Comparison of ENCODE assay signal across 8 mouse cellular contexts in genomic region chr3:68495096-68495735, GRCm38 (mm10).
DNase-seq lines count a peak whose midpoint lies in the region; ATAC-seq and TF ChIP-seq lines count a peak whose summit lies in the region.

No protein-coding gene starts in this region.

- H3K9ac ChIP-seq in embryonic facial prominence, embryonic 15.5 days = peak overlapping the region; percentile 39
- peak overlapping the region; percentile 70 for H3K9ac ChIP-seq in limb, embryonic 14.5 days (ENCODE audit: low read depth, low read length, severe bottlenecking)
- H3K9ac ChIP-seq in midbrain, embryonic 15.5 days = peak overlapping the region; percentile 61

- TF ChIP-seq POLR2A in kidney, adult 2 months (IDR thresholded peaks at IDR 0.05; ENCODE audit: low read depth, low read length) = no peak
- 0 out of 2 replicates have a peak, but pooled peaks have one; percentile 22 for TF ChIP-seq POLR2A in limb, embryonic 14.5 days (IDR thresholded peaks at IDR 0.05; ENCODE audit: borderline replicate concordance, extremely low read depth, insufficient read depth, insufficient read length)

- H3K9me3 ChIP-seq in embryonic facial prominence, embryonic 15.5 days (replicated peaks) = no peaks in the 10 kb centered on the region
- H3K9me3 ChIP-seq in limb, embryonic 14.5 days (ENCODE audit: control insufficient read depth, low read length) = no peaks in the 10 kb centered on the region
- H3K9me3 ChIP-seq in midbrain, embryonic 15.5 days = no peaks in the 10 kb centered on the region

- peak overlapping the region; percentile 99 for H3K4me2 ChIP-seq in embryonic facial prominence, embryonic 15.5 days (replicated peaks)
- peak overlapping the region; percentile 98 for H3K4me2 ChIP-seq in limb, embryonic 14.5 days (replicated peaks; ENCODE audit: low read depth, low read length, severe bottlenecking)
- peak overlapping the region; percentile 99 for H3K4me2 ChIP-seq in midbrain, embryonic 15.5 days

- under 1% methylated on average over 38 of the region's 38 CpGs for WGBS in embryonic facial prominence, embryonic 15.5 days
- 1% methylated on average over 38 of the region's 38 CpGs for WGBS in kidney, adult 2 months
- WGBS in limb, embryonic 14.5 days = under 1% methylated on average over 38 of the region's 38 CpGs
- WGBS in midbrain, embryonic 15.5 days = under 1% methylated on average over 38 of the region's 38 CpGs

- peak overlapping the region; percentile 87 for H3K27ac ChIP-seq in embryonic facial prominence, embryonic 15.5 days (replicated peaks)
- H3K27ac ChIP-seq in kidney, adult 2 months (ENCODE audit: insufficient read depth, low read depth, low read length) = peak overlapping the region; percentile 63
- H3K27ac ChIP-seq in limb, embryonic 14.5 days (replicated peaks; ENCODE audit: low read depth, low read length) = 0 out of 2 replicates have a peak overlapping the region, but pooled peaks have one; percentile 14
- peak overlapping the region; percentile 69 for H3K27ac ChIP-seq in midbrain, embryonic 15.5 days

- H3K27me3 ChIP-seq in embryonic facial prominence, embryonic 15.5 days = no peaks in the 10 kb centered on the region
- H3K27me3 ChIP-seq in kidney, adult 2 months (replicated peaks; ENCODE audit: control insufficient read depth, insufficient read depth, low read length) = no peaks in the 10 kb centered on the region
- H3K27me3 ChIP-seq in limb, embryonic 14.5 days (ENCODE audit: control insufficient read depth, insufficient read depth, low read length) = no peaks in the 10 kb centered on the region
- no peaks in the 10 kb centered on the region for H3K27me3 ChIP-seq in midbrain, embryonic 15.5 days (replicated peaks)

- H3K4me3 ChIP-seq in embryonic facial prominence, embryonic 15.5 days (replicated peaks) = peak overlapping the region; percentile 57
- H3K4me3 ChIP-seq in kidney, adult 2 months (ENCODE audit: insufficient read depth, low read depth, low read length) = peak overlapping the region; percentile 98
- H3K4me3 ChIP-seq in limb, embryonic 14.5 days (replicated peaks; ENCODE audit: low read length) = peak overlapping the region; percentile 82
- peak overlapping the region; percentile 55 for H3K4me3 ChIP-seq in midbrain, embryonic 15.5 days

- no peak for TF ChIP-seq CTCF in kidney, adult 2 months (conservative IDR thresholded peaks at IDR 0.05; ENCODE audit: insufficient read depth, insufficient read length, low read depth, low read length)

- peak; percentile 88 for DNase-seq in 3134 (ENCODE audit: extremely low read depth, insufficient read length, low spot score)
- peak; percentile 38 for DNase-seq in adrenal gland, adult 8-10 months
- peak; percentile 75 to 76 for DNase-seq in heart, adult 18-20 months
- DNase-seq in kidney, adult 2 months = peak; percentile 77
- DNase-seq in limb, embryonic 14.5 days (ENCODE audit: low spot score) = peak; percentile 42
- peak; percentile 47 for DNase-seq in urinary bladder, adult 2 months (ENCODE audit: low spot score)

- peak; percentile 49; the same call in 1 of the 2 replicates for ATAC-seq in embryonic facial prominence, embryonic 15.5 days (ENCODE audit: insufficient number of reproducible peaks, low FRiP score, low TSS enrichment, low read depth)
- peak; percentile 38; the same call in 1 of the 2 replicates for ATAC-seq in limb, embryonic 14.5 days (ENCODE audit: low FRiP score, low read depth)
- peak; percentile 61 for ATAC-seq in midbrain, embryonic 15.5 days (replicated peaks)

- H3K36me3 ChIP-seq in embryonic facial prominence, embryonic 15.5 days = no peaks in the 10 kb centered on the region
- H3K36me3 ChIP-seq in kidney, adult 2 months (ENCODE audit: control insufficient read depth, insufficient read depth, low read length) = no peaks in the 10 kb centered on the region
- H3K36me3 ChIP-seq in limb, embryonic 14.5 days (ENCODE audit: control insufficient read depth, insufficient read depth, low read length) = no peaks in the 10 kb centered on the region
- H3K36me3 ChIP-seq in midbrain, embryonic 15.5 days (replicated peaks) = no peaks in the 10 kb centered on the region

- H3K4me1 ChIP-seq in embryonic facial prominence, embryonic 15.5 days = peaks cover 29% of the 10 kb centered on the region
- peaks cover 11% of the 10 kb centered on the region for H3K4me1 ChIP-seq in kidney, adult 2 months (ENCODE audit: control insufficient read depth, insufficient read depth, low read length)
- H3K4me1 ChIP-seq in limb, embryonic 14.5 days (ENCODE audit: control insufficient read depth, insufficient read depth, low read length) = peaks cover 22% of the 10 kb centered on the region
- peaks cover 22% of the 10 kb centered on the region for H3K4me1 ChIP-seq in midbrain, embryonic 15.5 days

Comparison
In these comparisons a context has a peak if more than half of its experiments do, and no peak if none do; other contexts are left out.
1. Peak in every context shown above with its lines: DNase-seq, ATAC-seq, H3K4me3 ChIP-seq and H3K27ac ChIP-seq.
2. DNase-seq: peak in every context shown above with its lines; median percentile 88 in 3134; 77 in kidney, adult 2 months; 76 in heart, adult 18-20 months; 47 in urinary bladder, adult 2 months; 42 in limb, embryonic 14.5 days; 38 in adrenal gland, adult 8-10 months.
3. H3K27ac ChIP-seq: peak in every context shown above with its lines; median percentile 87 in embryonic facial prominence, embryonic 15.5 days; 69 in midbrain, embryonic 15.5 days; 63 in kidney, adult 2 months; 14 in limb, embryonic 14.5 days.